Mouse (Mus musculus): ENCODE measurements around the gene Atp6v0d1.

Gene Atp6v0d1

DNA sequence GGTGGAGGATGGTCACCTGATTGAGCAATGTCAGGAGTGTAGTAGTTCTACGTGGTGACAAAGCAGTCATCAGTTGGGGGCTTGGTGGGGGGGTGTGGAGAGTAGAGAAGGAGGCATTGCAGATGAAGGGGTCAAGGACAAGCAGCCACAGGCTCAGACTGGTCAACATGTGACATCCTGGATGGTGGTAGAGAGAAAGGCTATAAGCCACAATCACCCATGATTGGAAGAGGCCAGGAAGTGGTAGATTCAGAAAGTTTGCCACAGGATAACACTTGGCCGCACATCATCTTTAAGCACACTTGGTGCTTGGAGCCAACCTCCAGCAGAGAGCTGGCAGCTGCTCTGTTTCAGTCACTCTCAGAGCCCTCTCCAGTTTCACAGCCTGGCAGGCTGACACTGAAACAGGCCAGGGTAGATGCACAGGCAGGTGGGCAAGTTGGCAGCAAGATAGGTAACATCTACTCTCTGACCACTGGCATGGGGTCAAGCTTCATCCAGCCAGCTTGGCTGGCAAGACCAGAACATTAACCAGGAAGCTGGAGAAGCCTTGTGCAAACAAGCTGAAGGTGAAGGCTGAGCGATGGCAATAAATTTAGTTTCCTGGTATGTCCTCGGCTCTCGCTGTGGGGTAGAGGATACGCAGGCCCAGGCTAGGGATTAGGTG is 28.7 kb downstream of the Atp6v0d1 start:
- no peak for DNase-seq (ENCODE audit: low spot score in 2 of 2)

DNA sequence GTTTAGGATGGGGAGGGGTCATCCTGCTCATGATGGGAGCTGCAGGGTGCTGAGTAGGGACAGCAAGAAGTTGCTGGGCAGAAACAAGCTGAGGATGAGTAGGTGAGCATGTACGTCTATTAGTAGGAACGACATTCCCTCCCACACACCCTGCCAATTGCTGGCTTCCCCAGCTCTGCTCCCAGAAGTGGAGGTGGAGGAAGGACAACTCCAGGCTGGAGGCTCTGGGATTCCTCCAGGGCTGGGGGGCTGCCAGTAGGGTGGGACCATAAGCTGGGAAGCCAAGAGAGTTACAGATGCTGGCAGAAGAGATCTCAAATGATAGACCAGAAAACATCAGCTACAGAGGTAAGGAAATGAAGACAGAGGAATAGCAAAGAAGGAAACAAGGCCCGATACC is 29.3 kb downstream of the Atp6v0d1 start:
- DNase-seq (ENCODE audit: low spot score in 2 of 2), result no peak

DNA sequence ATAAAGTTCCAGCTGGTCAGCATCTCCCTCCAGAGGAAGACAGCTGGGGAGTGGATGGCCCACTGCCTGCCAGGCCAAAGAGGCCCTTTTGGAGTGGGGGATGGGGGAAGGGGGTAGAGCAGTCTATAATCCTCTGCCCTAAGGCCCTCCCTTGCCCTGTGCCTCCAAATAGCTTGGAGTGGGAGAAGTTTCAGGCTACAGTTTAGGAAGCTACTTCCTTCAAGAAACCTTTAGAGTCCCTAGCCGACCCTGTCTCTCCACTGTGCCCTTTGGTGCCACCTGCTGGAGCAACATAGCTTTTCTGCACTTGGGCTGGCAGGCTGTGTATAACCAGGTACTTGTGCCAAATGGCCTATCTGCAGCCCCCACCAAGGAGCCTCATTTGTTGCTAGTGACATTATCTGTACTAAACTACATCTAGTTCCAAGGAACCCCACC is 31.9 kb downstream of the Atp6v0d1 start:
- DNase-seq (ENCODE audit: low spot score in 2 of 2), result peak; percentile 62 to 66

DNA sequence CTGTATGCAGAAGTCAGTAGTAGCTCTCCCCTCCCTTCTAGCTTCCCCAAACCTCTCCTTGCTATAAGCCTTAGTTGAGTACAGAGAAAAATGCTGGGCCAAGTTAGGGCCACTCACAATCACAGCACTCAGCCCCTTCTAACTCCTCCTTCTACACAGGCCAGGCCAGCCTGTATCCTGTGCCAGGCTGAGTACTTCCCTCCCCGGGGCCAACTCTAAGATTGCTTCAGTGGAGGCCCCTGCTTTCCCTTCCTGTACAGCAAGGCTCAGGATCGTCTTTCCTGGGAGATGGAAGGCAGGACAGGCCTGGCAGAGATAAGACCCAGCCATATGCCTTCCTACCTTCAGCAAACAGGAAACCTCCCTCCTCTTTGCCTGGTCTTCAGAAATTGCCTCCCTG is 32.4 kb downstream of the Atp6v0d1 start:
- no peak for DNase-seq (ENCODE audit: low spot score in 2 of 2)

DNA sequence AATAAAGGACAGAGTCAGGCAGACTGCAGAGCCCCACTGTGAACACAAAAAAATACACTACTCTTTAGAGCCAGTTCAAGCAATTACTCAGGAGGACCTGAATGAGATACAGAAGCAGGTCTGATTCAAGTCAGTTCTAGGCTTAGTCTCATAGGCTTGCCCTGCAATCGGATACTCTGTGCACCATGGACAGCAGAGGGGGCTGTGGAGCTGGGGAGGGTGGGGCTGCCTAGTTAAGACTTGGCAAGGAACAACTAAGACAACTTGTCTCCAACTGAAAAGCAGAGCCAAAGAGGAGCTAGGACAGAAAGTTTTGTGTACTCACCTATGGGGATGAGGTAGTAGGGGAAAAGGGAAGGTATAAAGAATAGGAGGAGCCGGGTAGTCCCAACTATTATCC is 34.1 kb downstream of the Atp6v0d1 start:
- peak; percentile 42 to 46 for DNase-seq (ENCODE audit: low spot score in 2 of 2)

DNA sequence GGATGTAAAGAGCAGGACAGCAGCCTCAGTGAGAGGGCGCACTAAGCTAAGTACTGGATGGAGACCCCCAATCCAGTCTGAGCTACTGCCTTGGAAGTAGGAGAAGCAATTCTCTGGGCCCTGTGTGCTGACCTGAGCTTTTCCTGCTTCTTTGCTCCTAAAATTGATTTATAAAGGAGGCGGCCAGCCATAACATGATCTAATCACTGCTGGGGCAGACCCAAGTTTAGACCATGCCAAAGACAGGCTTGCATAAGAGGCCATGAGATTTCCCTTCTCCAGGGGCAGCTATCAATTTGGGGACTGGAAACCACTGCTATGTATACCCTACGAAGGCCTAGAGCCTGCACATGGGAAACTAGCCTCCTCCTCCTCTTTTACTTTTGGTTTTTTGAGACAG is 36.6 kb downstream of the Atp6v0d1 start:
- DNase-seq (ENCODE audit: low spot score in 2 of 2), result no peak

DNA sequence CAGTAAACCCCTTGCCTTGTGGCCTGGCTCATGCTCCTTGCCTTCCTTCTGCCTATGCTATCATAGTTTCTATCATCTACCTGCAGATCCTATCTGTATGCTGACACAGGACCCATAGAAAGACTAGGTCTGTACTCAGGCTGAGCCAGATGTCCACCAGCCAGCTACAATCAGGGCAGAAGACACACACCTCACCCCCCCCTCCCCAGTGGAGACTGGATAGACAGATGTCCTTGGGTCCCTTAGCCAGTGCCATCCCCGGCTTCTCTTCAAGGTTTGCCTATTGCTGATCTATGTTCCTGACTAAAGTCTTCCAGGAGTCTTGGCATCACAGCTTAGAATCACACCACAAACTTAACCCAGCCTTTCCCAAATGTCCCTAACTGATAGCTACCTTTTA is 37.6 kb downstream of the Atp6v0d1 start:
- no peak for DNase-seq (ENCODE audit: low spot score in 2 of 2)

DNA sequence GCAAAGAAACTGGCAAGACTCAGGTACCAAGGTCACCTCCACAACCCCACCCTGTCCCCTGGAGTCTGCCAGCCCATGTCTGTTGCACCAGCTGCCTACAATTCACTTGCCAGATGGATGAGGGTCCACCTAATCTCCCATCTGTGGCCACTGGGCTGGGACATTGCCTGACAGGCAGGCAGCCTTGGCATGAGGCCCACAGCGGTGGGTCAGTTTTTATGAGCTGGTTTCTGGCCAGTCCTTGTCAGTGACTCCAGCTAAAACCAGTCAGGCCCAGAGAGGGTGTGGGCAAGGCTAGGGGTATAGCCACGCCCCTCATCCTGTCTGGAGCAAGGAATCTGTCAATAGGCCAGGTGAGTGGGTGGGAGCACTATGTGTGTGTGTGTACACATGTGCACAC is 38.7 kb downstream of the Atp6v0d1 start:
- no peak for DNase-seq (ENCODE audit: low spot score in 2 of 2)

DNA sequence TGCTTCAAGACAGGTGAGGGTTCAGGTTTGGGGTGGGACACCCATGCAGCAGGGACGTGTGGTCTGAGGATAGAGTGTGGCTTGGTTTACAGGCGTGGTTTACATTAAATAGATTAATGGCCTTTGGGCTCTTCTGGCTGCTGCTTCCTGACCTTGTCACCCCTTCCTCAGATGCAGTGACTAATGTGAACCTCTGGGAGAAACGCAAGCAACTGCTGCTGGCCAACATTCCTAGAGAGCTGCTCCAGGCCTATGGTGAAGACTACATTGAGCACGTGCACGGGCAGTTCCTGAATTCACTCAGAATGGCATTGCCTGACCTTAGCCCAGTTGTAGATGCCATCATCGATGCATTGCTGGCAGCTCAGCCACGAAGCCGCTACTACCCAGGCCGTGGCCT is 43.0 kb downstream of the Atp6v0d1 start:
- DNase-seq (ENCODE audit: low spot score in 2 of 2), result no peak

DNA sequence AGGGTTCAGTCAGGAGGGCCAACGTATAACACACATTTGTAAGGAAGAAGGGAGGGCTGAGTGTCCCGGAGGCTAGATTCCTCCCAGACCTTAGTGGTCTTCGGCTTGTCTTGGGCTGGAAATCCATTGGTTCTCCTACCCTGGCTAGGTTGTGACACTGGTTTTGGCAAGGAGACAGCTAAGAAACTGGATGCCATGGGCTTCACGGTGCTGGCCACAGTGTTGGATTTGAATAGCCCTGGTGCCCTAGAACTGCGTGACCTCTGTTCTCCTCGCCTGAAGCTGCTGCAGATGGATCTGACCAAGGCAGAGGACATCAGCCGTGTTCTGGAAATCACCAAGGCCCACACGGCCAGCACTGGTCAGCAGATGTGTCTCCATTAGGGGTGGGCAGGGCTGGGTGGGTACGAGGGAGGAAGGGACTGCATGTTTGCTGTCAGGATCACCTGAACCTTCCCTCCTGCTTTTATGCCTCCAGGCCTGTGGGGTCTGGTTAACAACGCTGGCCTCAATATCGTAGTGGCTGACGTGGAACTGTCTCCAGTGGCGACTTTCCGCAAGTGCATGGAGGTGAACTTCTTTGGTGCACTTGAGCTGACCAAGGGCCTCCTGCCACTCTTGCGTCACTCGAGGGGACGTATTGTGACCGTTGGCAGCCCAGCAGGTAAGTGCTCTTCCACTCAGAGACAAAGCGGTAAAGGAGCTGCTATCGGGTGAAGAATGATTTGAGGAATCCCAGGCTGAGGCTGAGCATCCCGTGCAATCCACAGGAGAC is 43.7 kb downstream of the Atp6v0d1 start:
- DNase-seq (ENCODE audit: low spot score in 2 of 2), result no peak

DNA sequence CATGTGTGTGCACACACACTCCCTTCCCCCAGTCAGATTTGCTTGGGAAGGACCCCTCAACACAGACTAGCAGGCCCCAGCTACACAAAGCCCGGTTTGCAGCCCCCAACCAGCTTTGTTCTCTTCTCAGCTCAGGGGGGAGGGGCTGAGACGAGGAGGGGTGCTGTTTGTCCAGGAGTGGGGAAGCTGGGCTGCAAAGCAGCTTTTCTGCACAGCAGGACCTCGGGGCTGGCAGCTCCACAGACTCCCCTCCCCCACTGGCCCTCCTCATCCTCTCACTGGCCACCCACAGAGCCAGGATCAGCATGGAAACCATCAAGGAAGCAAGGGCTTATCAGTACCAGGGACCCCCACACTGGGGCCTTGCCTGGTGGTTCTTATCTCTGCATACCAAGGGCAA is 44.8 kb downstream of the Atp6v0d1 start:
- no peak for DNase-seq (ENCODE audit: low spot score in 2 of 2)

DNA sequence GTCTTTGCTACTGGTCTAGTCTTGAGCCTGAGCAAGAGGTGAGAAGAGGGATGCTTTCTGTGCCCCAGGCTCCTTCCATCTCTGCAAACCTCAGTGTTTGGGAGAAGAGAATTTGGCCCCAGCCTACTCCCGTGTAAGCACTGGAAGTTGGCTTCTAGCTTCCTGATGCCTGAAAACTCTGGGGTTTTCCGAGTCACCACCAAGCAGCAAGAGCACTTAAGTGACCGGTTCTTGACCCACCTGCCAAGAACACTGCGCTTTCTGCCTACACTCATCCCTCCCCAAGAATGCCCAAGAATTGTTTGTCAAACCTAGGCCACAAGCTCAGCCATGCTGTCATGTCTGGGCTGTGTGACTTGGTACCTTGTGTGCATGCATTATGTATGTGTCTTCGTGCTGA is 45.3 kb downstream of the Atp6v0d1 start:
- DNase-seq (ENCODE audit: low spot score in 2 of 2), result no peak

DNA sequence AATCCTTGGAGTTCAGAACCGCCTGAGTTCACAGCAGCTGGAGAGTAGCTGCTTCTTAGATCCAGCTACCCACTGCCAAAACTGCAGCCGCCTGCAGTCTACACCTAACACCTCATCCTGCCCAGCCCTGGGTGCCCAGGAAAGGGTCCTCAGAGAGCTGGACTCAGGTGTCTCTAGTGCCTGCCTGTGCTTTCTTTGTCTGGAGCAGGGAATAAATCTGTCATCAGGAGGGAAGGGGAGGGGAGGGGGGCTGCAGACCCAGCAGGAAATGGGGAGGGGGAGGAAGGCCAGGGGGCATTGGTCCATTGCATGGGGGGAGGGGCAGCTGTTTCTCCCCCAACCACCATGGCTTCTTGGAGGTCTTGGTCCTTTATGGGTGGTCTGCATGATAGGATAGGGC is 46.3 kb downstream of the Atp6v0d1 start:
- no peak for DNase-seq (ENCODE audit: low spot score in 2 of 2)

DNA sequence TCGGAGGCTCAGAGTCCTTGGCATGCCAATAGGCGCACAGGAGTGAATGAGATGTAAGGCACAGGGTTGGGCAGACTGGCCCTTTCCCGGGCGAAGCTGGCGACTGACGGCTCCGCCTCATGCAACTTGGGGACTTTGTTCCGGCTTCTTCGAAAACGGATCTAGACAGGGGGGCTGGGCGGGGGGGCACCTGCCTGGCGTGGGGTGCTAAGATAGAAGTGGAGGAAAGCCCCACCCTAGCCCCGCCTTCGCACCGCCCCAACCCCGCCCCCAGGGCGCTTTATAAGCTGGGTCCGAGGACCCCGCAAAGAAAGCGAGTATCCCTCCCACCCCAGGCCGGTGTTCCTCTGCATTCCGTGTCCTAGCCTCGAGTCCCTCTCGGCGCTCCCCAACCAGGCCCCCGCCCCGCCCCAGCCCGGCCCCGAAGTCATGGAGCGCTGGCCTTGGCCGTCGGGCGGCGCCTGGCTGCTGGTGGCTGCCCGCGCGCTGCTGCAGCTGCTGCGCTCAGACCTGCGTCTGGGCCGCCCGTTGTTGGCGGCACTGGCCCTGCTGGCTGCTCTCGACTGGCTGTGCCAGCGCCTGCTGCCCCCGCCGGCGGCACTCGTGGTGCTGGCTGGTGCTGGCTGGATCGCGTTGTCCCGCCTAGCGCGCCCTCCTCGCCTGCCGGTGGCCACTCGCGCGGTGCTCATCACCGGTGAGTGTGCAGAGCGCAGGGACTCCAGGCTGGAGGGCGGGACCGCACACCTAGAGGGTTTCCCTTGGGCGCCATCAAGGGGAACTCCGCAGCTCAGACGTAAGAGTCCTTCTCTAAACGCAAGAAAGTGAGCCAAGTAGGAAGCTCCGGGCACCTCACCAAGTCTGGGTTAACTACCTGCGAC is 47.2 kb downstream of the Atp6v0d1 start, which contains the start of gene Hsd11b2:
Gene Hsd11b2, plus strand, starts transcription at position 320 of the 878 bp plus-strand sequence.
- DNase-seq (ENCODE audit: low spot score in 2 of 2), result peak; percentile 44 to 47

DNA sequence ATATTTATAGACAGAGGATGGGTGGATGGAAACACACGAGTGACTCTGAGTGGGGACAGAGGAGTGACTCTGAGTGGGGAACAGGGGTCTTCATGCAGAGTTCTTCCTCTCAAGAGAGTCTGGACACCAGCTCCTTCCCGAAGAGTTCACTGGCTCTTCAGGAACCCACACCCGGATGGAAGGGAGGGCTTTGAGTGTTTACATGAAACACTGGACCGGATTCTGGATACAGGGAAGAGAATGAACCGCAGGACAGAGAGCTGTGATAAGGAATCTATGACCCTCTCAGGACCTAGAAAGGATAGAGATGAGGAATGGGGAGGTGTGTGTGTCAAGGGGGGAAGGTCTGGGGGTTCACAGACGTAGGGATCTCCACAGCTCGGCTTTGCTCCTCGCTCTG is 48.5 kb downstream of the Atp6v0d1 start:
- DNase-seq (ENCODE audit: low spot score in 2 of 2), result no peak

DNA sequence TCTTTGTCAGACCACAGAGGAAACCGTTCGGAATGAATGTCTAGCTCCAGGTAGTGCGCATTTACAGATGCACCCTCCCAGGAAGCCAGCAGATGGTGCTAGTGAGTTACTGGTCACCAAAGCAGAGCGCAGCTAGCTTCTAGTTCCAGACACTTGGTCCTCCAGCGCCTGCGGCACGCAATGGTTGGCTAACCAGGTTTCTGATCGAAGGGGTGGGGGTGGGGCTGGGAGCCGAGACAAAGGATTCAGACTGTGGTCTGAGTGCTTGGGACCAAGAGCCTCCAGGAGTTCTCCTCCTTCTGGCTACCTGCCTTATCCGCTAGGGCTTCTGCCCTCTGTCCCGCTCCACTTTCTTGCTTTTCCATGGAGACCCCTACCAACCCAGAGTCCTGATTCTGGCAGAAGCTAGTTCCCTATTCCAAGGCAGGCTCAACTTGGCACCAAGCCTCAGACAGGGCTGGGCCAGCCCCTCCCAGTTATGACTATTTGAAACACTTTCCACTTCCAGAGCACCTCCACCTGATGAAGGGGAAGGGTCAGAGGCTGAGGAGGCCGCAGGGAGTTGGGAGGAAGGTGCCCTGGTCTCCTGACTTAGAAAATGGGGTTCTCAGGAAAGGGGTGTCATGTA is 49.7 kb downstream of the Atp6v0d1 start:
- DNase-seq (ENCODE audit: low spot score in 2 of 2), result peak; percentile 50 to 64

DNA sequence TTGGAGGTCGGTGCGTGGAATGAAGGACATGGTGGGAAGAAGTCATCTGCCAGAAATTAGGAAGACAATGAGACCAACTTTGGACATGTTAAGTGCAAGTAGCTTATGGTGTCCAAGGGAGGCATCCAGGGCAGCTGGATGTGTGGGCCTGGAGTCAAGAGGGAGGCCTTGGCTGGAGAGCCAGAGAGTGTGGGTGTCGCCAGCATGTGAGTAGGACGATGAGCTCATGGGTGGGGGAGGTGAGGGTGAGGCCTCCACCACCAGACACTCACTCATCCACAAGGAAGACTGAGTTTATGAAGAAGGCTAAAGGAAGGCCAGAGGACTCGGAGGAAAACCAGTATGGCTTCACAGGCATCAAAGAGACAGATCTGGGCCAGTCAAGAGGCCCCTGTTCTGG is 51.2 kb downstream of the Atp6v0d1 start:
- no peak for DNase-seq (ENCODE audit: low spot score in 2 of 2)

DNA sequence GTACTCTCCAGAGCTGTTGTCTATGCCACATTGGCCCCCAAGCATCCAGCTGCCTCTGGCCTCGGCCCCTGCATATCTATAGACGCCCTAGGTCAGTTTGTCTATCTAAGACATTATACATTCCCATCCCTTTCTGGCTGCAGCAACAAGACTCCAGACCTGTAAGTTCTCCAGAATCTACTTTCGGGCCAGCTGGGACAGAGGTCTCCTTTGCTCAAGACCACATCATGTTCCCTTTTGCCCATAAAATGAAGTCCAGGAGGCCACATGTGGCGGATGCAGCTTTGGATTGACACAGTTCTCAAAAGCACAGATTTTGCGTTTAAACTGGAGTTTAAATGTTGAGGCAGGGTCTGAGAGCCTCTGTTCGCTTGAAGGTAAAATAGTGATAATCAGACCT is 51.7 kb downstream of the Atp6v0d1 start:
- no peak for DNase-seq (ENCODE audit: low spot score in 2 of 2)

DNA sequence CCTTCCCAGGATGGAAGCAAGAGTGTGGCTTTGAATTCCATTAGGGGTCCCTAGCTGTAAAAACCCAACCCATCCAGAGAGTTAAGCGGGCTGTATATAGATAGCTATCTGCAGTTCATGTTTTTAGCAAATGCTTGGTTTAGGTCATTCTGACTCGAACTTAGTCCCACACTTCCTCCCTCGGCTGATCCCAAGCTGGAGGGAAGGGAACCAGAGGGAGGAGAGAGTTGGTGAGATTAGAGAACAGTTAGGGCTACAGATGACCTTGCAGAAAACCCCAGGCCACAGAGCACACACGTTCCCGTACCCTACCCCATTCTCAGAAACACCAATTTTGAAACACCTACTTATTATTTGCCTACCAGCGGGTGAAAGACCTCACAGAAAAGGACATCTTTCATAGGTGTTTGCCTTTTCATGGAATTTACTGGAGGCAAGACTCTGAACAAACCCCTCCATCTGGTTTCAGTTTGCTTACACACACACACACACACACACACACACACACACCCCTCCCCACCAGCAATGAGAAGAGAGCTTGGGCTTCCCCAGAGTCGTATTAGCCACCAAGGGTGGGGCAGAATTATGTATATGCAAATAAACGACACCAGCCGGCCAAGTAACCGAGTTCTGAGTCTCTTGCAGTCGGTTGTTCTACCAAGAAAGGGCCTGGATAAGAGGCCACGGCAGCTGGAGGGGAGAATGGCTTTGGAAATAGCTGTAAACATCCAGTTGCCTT is 55.7 kb downstream of the Atp6v0d1 start:
- DNase-seq (ENCODE audit: low spot score in 2 of 2), result no peak

DNA sequence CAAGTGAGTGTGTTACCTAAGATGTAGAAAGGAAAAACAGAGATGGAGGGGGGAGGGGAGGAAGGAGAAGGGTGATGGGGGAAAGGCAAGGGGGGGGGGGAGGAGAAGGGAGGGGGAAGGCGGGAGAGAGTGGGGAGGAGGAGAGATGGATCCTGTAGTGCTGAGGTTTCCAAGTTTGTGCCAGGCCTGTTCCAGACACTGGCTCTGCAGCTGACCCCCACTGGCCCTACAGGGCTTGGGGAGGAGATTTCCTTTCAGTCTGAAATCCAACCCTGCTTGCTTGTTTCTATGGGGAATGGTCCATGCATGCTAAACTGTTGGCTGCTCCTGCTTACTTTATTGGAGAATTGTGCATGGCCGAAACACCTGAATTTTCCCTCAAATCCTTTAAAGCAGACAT is 57.1 kb downstream of the Atp6v0d1 start:
- DNase-seq (ENCODE audit: low spot score in 2 of 2), result no peak

DNA sequence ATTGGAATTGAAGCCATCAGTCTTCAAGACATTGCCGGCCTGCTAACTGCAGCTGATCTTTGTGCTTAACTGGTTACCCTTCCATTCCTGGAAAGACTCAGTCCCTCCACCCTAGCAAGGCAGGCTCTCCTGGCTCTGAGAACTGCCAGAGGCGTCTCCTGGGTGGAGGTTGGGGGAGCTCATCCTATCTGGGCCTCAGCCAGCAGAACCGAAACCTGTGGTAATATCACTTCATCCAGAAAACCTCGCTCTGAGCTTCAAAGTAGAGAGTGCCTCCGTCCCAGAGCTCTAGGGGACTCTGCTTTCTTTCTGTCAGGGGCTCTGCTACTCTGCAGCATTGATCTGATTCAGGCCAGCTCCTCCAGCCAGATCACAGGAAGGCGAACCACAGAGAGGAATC is 58.9 kb downstream of the Atp6v0d1 start:
- DNase-seq (ENCODE audit: low spot score in 2 of 2), result no peak

Data from spleen, postnatal 36 days (tissue).